In the genomic region with DNA sequence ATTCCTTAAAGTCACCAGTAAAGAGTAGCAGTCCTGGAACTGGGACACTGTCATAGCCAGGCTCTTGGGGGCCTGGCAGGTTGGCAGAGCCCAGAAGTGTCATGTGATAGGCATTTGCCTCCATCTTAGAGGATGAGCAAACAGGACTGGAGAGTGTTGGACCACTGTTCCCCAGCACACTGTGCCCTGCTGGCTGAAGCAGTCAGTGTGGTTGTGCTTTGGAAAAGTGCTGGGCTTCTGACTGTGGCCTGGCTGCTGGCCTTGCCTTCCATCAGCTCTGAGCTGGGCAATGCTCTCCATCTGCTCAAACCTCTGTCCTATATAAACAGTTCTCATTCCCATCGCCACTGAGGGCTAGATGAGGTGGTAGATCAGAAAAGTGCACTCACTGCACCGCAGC, we compare ENCODE assay signal across 24 mouse cellular contexts. TPM values are rescaled to one million over a fixed set of nuclear protein-coding genes. Genes with fewer than 3 reads are reported as not detected.
DNase-seq lines count a peak whose midpoint lies in the region; ATAC-seq lines count a peak whose summit lies in the region.
"Had no signal": no experiment of that assay in that cellular context is flagged by ENCODE, and none has a peak within 500 bp of the region (broad histone marks: within the 10 kb centered on the region; RNA-seq: fewer than 3 reads in every experiment).

No protein-coding gene starts in this region.

- H3K4me2 ChIP-seq in hindbrain, embryonic 16.5 days (ENCODE audit: low read length): no peak overlapping the region
- H3K4me2 ChIP-seq: embryonic facial prominence, embryonic 12.5 days; embryonic facial prominence, embryonic 15.5 days; heart, embryonic 11.5 days; hindbrain, embryonic 13.5 days had no signal

- H3K4me1 ChIP-seq in hindbrain, embryonic 16.5 days (ENCODE audit: control insufficient read depth, insufficient read depth, low read depth, low read length): no peaks in the 10 kb centered on the region
- H3K4me1 ChIP-seq: embryonic facial prominence, embryonic 12.5 days; hindbrain, embryonic 13.5 days had no signal

- peaks cover 29% of the 10 kb centered on the region for H3K36me3 ChIP-seq in hindbrain, embryonic 16.5 days (ENCODE audit: control insufficient read depth, insufficient read depth, low read length)

- ATAC-seq in hindbrain, embryonic 16.5 days: no peak
- ATAC-seq: forebrain, embryonic 14.5 days; forebrain, postnatal 0 days; hindbrain, postnatal 0 days; inflammation-experienced regulatory T-cells, adult 6 months; intestine, embryonic 16.5 days; Patski had no signal

- no peaks in the 10 kb centered on the region for H3K9me3 ChIP-seq in hindbrain, embryonic 16.5 days (ENCODE audit: control insufficient read depth, low read length)
- H3K9me3 ChIP-seq: embryonic facial prominence, embryonic 12.5 days; embryonic facial prominence, embryonic 15.5 days; hindbrain, embryonic 10.5 days; hindbrain, embryonic 13.5 days had no signal

- H3K4me3 ChIP-seq in hindbrain, embryonic 16.5 days (ENCODE audit: low read length): no peak overlapping the region
- H3K4me3 ChIP-seq: embryonic facial prominence, embryonic 12.5 days; embryonic facial prominence, embryonic 15.5 days; gastrocnemius, adult 2 months; hindbrain, embryonic 10.5 days; hindbrain, embryonic 13.5 days had no signal

- no peaks in the 10 kb centered on the region for H3K27me3 ChIP-seq in hindbrain, embryonic 16.5 days (replicated peaks; ENCODE audit: control insufficient read depth, insufficient read depth, low read length)
- H3K27me3 ChIP-seq: embryonic facial prominence, embryonic 12.5 days; embryonic facial prominence, embryonic 15.5 days; hindbrain, embryonic 13.5 days; Patski had no signal

- DNase-seq in cerebellum, adult 11-12 months: peak; percentile 63
- no peak for DNase-seq in cerebellum, adult 11 months
- peak; percentile 65 for DNase-seq in cerebellum, adult 9-10 months
- DNase-seq in cerebellum, postnatal 4 days (ENCODE audit: low spot score in 2 of 2): no peak
- peak; percentile 37 to 49 for DNase-seq in cerebellum, postnatal 10 days
- no peak for DNase-seq in heart, postnatal 4 days
- DNase-seq: adrenal gland, postnatal 10 days; adrenal gland, postnatal 36 days; forebrain, postnatal 0 days; gastrocnemius, adult 2 months; gastrocnemius, postnatal 14 days; heart, adult 11 months; kidney, adult 2 months had no signal

- 96% methylated on average over 2 of the region's 2 CpGs for WGBS in hindbrain, embryonic 16.5 days

- no peak overlapping the region for H3K9ac ChIP-seq in hindbrain, embryonic 16.5 days (ENCODE audit: low read depth, low read length)
- H3K9ac ChIP-seq: embryonic facial prominence, embryonic 12.5 days; embryonic facial prominence, embryonic 15.5 days; forebrain, postnatal 0 days; hindbrain, embryonic 13.5 days had no signal

- no peak overlapping the region for H3K27ac ChIP-seq in hindbrain, embryonic 16.5 days (ENCODE audit: low read depth, low read length)
- H3K27ac ChIP-seq: embryonic facial prominence, embryonic 12.5 days; embryonic facial prominence, embryonic 15.5 days; gastrocnemius, adult 2 months; hindbrain, embryonic 13.5 days; hindbrain, postnatal 0 days had no signal

RNA-seq across cellular contexts. Expression of a gene that starts 38.1 kb away (rescaled TPM):
- total RNA-seq in heart, postnatal 4 days (2021): 10 to 100 TPM; 58.5 to 69.1 TPM
- polyA plus RNA-seq in hindbrain, embryonic 16.5 days (2015; fragmentation: Nextera tagmentation; extraction: Ambion mirVana): 42.9 and 53.2 TPM in 2 replicates

RNA-seq across cellular contexts. Expression of a gene that starts 38.2 kb away (rescaled TPM):
- total RNA-seq in heart, postnatal 4 days (2021): 10 to 100 TPM; 18.1 TPM
- 92.1 and 93.0 TPM in 2 replicates for polyA plus RNA-seq in hindbrain, embryonic 16.5 days (2015; fragmentation: Nextera tagmentation; extraction: Ambion mirVana)

RNA-seq across cellular contexts. Expression of a gene that starts 52.5 kb away (rescaled TPM):
- 10 to 100 TPM; 20.5 to 20.6 TPM for total RNA-seq in heart, postnatal 4 days (2021)
- 94.2 and 94.8 TPM in 2 replicates for polyA plus RNA-seq in hindbrain, embryonic 16.5 days (2015; fragmentation: Nextera tagmentation; extraction: Ambion mirVana)

Comparison
In these comparisons a context has a peak if more than half of its experiments do, and no peak if none do; other contexts are left out.
1. DNase-seq: peak in cerebellum, adult 11-12 months (single experiment), cerebellum, adult 9-10 months (single experiment) and cerebellum, postnatal 10 days (2 of 2); none in cerebellum, adult 11 months (single experiment), cerebellum, postnatal 4 days (0 of 2) and heart, postnatal 4 days (single experiment).